Comparison of ENCODE assay signal across 8 mouse cellular contexts in the genomic region with DNA sequence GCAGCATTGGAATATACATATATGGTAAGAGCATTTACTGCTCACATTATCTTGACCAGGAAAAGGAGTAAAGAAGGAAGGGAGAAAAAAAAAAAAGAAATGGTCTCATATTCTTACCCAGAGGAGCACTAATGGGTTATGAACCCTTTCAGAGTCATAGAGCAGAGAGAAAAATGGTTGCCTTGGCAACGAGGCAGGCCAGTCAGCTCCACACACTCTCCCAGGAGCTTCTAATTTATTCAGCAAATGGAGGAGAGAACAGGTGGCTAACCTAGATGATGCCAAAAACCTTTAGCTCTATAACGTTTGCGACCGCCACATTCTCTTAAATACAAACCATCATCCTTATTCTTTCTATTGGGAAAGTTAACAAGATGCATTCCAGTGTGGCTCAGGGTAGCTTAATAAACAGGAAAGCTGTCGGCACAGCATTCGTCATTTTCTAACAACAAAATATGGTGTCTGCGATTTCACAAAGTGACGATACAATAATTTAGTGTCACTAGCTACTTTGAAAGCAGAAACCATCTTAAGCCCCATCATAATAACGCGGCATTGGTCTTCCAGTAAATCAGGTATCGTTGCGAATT.
A peak's percentile ranks its signal among the peaks of the same experiment; 100 is the strongest.
DNase-seq lines count a peak whose midpoint lies in the region; ATAC-seq lines count a peak whose summit lies in the region.
"Had no signal": no experiment of that assay in that cellular context is flagged by ENCODE, and none has a peak within 500 bp of the region (broad histone marks: within the 10 kb centered on the region; RNA-seq: fewer than 3 reads in every experiment).

No protein-coding gene starts in this region.

- peak overlapping the region; percentile 28 for H3K4me2 ChIP-seq in hindbrain, embryonic 13.5 days
- H3K4me2 ChIP-seq in liver, embryonic 12.5 days: no peak overlapping the region

- H3K4me1 ChIP-seq in hindbrain, embryonic 13.5 days (replicated peaks): peaks cover 36% of the 10 kb centered on the region
- H3K4me1 ChIP-seq in liver, embryonic 12.5 days: no peaks in the 10 kb centered on the region

- H3K9ac ChIP-seq in hindbrain, embryonic 13.5 days: no peak overlapping the region
- no peak overlapping the region for H3K9ac ChIP-seq in liver, embryonic 12.5 days

- intact Hi-C loops in left cerebral cortex, postnatal 4 days (cut with DNase I): no loop called here

- ATAC-seq in hindbrain, embryonic 13.5 days (ENCODE audit: low FRiP score): peak; percentile 94
- no peak for ATAC-seq in liver, embryonic 12.5 days

- WGBS in hindbrain, embryonic 13.5 days: 57% methylated on average over 12 of the region's 12 CpGs
- WGBS in liver, embryonic 12.5 days (ENCODE audit: insufficient replicate concordance): 78% methylated on average over 12 of the region's 12 CpGs

- H3K27me3 ChIP-seq in hindbrain, embryonic 13.5 days: no peaks in the 10 kb centered on the region
- H3K27me3 ChIP-seq in liver, embryonic 12.5 days (replicated peaks): no peaks in the 10 kb centered on the region

- H3K36me3 ChIP-seq in hindbrain, embryonic 13.5 days: no peaks in the 10 kb centered on the region
- H3K36me3 ChIP-seq in liver, embryonic 12.5 days: no peaks in the 10 kb centered on the region

- peak overlapping the region; percentile 77 for H3K27ac ChIP-seq in hindbrain, embryonic 13.5 days
- no peak overlapping the region for H3K27ac ChIP-seq in liver, embryonic 12.5 days
- H3K27ac ChIP-seq: macrophage had no signal

- peak; percentile 66 to 81 for DNase-seq in right cerebral cortex, postnatal 10 days (ENCODE audit: low spot score in 2 of 2)
- DNase-seq in right cerebral cortex, postnatal 25 days: no peak
- peak; percentile 49 for DNase-seq in left cerebral cortex, postnatal 4 days
- DNase-seq in adrenal gland, postnatal 4 days (ENCODE audit: low spot score in 2 of 2): no peak
- no peak for DNase-seq in adrenal gland, postnatal 10 days

- no peak overlapping the region for H3K4me3 ChIP-seq in hindbrain, embryonic 13.5 days
- H3K4me3 ChIP-seq in liver, embryonic 12.5 days: no peak overlapping the region

- no peaks in the 10 kb centered on the region for H3K9me3 ChIP-seq in hindbrain, embryonic 13.5 days
- H3K9me3 ChIP-seq in liver, embryonic 12.5 days (replicated peaks): no peaks in the 10 kb centered on the region

Comparison
In these comparisons a context has a peak if more than half of its experiments do, and no peak if none do; other contexts are left out.
1. DNase-seq: peak in right cerebral cortex, postnatal 10 days (2 of 2) and left cerebral cortex, postnatal 4 days (single experiment); none in right cerebral cortex, postnatal 25 days (single experiment), adrenal gland, postnatal 4 days (0 of 2) and adrenal gland, postnatal 10 days (single experiment).